Mouse (Mus musculus) hindbrain, embryonic 10.5 days (tissue): ENCODE data around the gene B230118H07Rik. TPM values are rescaled to one million over a fixed set of nuclear protein-coding genes. Genes with fewer than 3 reads are reported as not detected.
"Not testable (repeated sequence)": the region's sequence is repeated elsewhere in the genome, so short reads cannot be mapped to it uniquely, and the experiment has no call there.

Source experiments
- DNase-seq: peaks from one replicate; pipeline ENCODE4 v3.0.0-alpha.2; 2017; ENCODE audit warnings: low spot score
- H3K27ac ChIP-seq: fragments of 300-500 bp; sonication (generic); 2 replicates; pipeline ENCODE4 v1.5.1; 2016; ENCODE audit warnings: mild to moderate bottlenecking, moderate library complexity
- H3K27me3 ChIP-seq: fragments of 300-500 bp; sonication (generic); 2 replicates; pipeline ENCODE4 v1.6.1; 2016; ENCODE audit warnings: mild to moderate bottlenecking; ENCODE audit not compliant: poor library complexity, insufficient read depth, severe bottlenecking
- H3K36me3 ChIP-seq: fragments of 300-500 bp; sonication (generic); 2 replicates; pipeline ENCODE4 v1.6.1; 2016; ENCODE audit warnings: mild to moderate bottlenecking, moderate library complexity
- H3K4me1 ChIP-seq: fragments of 300-500 bp; sonication (generic); replicated peaks from 2 replicates; pipeline ENCODE4 v1.6.1; 2016; ENCODE audit warnings: mild to moderate bottlenecking
- H3K4me3 ChIP-seq: fragments of 300-500 bp; sonication (generic); 2 replicates; pipeline ENCODE4 v1.5.1; 2016; ENCODE audit warnings: mild to moderate bottlenecking, moderate library complexity
- H3K9me3 ChIP-seq: fragments of 300-500 bp; sonication (generic); 2 replicates; pipeline ENCODE4 v1.6.1; 2016; ENCODE audit warnings: mild to moderate bottlenecking, moderate library complexity
- WGBS: fragments of 180-500 bp; shearing (Covaris S2); methylation state at CpG from one replicate; pipeline ENCODE4 v1.1.7; 2016; 5-methylcytosine and 5-hydroxymethylcytosine counted together
- polyA plus RNA-seq: library from polyadenylated mRNA; unstranded; fragments of >200 nt; fragmentation: Nextera tagmentation; extraction: Ambion mirVana; gene quantifications from 2 replicates; pipeline ENCODE4 v1.2.1, GENCODE M21; 2016

B230118H07Rik gene
- polyA plus RNA-seq, 1 experiment from 2014 or later: 58.0 TPM

DNA sequence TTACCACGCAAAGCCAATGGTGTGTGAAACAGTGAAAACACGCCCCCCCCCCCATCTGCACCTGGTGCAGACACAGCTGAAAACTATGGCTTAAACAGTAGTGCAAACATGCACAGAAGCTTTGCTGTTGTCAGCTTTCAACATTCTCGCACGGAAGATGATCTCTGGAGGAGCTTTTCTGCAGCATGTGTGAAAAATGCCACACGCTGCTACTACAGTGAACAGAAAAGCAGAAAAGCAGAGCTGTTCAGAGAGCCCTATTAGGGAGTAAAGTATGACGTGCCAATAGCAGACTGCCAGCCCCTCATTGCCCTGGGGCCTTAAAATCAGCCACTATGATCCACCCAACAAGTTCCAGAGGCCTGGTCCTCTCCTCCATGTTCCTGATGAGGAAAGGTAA is 86.1 kb downstream of the B230118H07Rik start:
- WGBS: 80% methylated on average over 6 of the region's 6 CpGs
- Histone ChIP-seq H3K27ac (no peak overlapping the region), H3K4me3 (no peak overlapping the region), H3K27me3 (no peaks in the 10 kb centered on the region), H3K36me3 (no peaks in the 10 kb centered on the region), H3K9me3 (no peaks in the 10 kb centered on the region), H3K4me1 (no peaks in the 10 kb centered on the region)
- DNase-seq: no peak

DNA sequence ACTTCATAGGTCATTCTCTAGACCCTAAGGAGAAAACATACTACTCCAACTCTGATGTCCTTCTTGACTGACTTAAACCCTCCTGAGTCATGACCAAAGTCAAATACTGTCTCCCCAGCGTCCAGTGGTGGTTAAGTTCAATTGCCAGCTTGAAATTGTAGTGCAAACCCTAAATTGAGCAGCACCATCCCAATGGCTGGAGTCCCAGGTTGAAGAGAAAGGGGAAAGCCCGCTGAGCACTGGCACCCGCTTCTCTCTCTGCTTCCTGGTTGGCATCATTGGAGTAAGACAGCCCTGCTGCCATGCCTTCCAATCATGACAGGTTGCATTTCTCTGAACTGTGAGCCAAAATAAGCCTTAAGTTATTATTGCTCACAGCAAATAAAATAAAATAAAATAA is 89.9 kb downstream of the B230118H07Rik start:
- Histone ChIP-seq H3K4me1 (no peaks in the 10 kb centered on the region), H3K9me3 (no peaks in the 10 kb centered on the region), H3K27ac (no peak overlapping the region), H3K36me3 (no peaks in the 10 kb centered on the region), H3K4me3 (no peak overlapping the region), H3K27me3 (no peaks in the 10 kb centered on the region)
- DNase-seq: no peak
- 91% methylated on average over 3 of the region's 3 CpGs for WGBS

DNA sequence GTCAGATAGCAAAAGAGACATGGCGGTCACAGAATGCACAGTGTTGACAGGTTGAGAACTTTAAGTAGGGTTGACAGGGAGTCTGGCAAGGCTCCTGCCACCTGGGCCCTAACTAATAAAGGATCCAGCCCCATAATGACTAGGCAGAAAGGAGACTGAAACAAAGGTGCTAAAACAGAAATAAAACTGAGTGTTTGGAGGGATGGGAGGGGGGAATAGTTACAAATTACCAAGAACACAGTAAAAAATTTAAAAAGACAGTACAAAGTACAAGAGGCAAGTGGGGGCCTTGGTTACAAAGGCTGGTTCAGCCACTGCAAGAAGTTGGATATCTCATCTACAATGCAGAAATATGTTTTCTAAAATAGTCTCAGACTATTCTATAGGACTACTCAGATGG is 93.4 kb downstream of the B230118H07Rik start:
- 84% methylated on average over 1 of the region's 1 CpGs for WGBS
- no peak for DNase-seq
- Histone ChIP-seq H3K27ac (no peak overlapping the region), H3K4me3 (no peak overlapping the region), H3K9me3 (no peaks in the 10 kb centered on the region), H3K27me3 (no peaks in the 10 kb centered on the region), H3K36me3 (no peaks in the 10 kb centered on the region), H3K4me1 (no peaks in the 10 kb centered on the region)

DNA sequence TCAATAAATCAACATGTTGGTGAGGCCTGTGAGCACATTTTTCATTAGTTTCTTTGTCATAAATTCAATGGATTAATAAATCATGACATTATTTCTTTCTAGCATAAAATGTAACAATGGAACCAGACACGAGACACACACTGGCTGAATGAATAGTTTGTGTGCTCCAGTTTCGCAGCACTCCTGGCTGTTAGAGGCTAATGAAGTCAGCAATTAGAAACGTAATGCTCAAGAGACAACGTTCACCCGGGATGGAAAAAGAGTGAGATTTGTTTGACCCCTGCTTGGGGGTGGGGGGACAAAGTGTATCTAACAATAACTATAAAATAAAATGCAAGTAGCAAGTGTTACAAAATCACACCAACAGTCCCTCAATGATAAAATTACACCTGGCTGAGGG is 95.5 kb downstream of the B230118H07Rik start:
- H3K4me1 ChIP-seq: no peaks in the 10 kb centered on the region
- no peak overlapping the region for H3K27ac ChIP-seq
- DNase-seq: no peak
- no peaks in the 10 kb centered on the region for H3K27me3 ChIP-seq
- WGBS: 78% methylated on average over 5 of the region's 5 CpGs
- no peaks in the 10 kb centered on the region for H3K9me3 ChIP-seq
- no peak overlapping the region for H3K4me3 ChIP-seq
- no peaks in the 10 kb centered on the region for H3K36me3 ChIP-seq

DNA sequence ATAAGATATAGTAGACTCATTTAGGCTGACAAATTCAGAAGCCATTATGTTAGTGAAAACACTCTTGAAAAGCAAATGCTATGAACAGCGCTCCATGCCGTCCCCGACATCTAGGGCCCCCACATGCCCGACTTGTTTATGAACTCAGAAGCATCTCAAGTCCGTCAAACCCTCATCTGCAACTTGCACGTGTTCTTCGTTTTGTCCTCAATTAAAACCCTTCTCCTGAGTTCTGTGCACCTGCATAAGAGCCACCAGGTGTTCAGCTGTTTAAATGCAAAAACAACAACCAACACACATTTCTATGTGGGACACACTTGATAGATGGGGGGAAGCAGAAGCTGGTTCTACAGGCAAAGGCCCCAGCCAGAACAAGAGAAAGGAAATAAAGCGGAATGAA is 97.0 kb downstream of the B230118H07Rik start:
- Histone ChIP-seq H3K9me3 (no peaks in the 10 kb centered on the region), H3K36me3 (no peaks in the 10 kb centered on the region), H3K4me1 (no peaks in the 10 kb centered on the region), H3K4me3 (no peak overlapping the region), H3K27ac (no peak overlapping the region), H3K27me3 (no peaks in the 10 kb centered on the region)
- no peak for DNase-seq
- WGBS: 91% methylated on average over 8 of the region's 8 CpGs

DNA sequence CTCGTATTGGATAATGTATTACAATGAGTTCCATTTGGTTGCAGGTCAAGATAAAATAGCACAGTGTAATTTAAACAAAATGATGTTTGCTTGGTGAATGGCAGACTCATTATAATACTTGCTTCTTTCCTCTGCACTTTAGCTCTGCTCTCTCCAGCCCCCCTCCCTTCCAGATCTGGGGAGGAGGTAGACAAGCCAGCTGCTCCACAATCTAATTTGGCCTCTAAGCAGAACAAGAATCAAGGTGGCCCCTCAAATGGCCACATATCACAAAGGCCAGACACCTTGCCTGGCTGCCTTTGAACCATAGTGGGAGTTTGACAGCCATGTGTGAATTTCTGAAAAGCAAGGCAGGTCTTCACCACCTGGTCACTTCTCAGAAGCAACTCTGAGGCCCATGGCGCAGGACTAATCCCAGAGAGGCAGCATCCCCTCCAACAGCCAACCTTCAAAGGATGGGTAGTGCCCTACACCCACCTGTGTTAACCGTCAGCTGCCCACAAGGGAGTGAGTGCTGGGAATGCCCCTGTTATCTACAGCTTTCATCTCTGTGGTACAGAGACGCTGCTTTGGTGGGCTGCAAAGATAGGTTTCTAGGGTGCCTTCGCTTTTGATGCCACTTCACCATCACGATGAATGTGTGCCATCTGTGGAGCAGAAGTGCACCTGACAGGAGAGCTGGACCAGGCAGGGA is 98.2 kb downstream of the B230118H07Rik start:
- 84% methylated on average over 6 of the region's 6 CpGs for WGBS
- no peak overlapping the region for H3K4me3 ChIP-seq
- H3K27me3 ChIP-seq: no peaks in the 10 kb centered on the region
- no peak overlapping the region for H3K27ac ChIP-seq
- no peaks in the 10 kb centered on the region for H3K36me3 ChIP-seq
- DNase-seq: no peak
- no peaks in the 10 kb centered on the region for H3K4me1 ChIP-seq
- H3K9me3 ChIP-seq: no peaks in the 10 kb centered on the region

DNA sequence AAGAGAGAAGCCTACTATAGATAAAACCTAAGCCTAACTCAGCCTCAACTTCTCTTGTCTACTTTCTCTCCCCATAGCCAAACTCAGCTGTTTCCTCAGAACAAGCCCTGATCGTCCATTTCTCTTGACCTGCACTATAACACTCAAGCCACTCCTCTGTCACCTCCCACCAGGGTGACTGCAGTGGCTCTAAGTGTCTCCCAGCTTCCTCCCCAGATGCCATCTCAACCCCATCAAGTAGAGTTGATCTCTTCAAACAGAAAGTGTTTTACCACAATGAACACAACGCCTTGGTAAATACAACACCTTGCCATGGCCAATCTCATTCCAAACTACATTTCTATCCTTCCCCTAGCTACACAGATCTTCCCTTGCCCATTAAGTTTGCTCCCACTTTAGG is 99.2 kb downstream of the B230118H07Rik start:
- Histone ChIP-seq H3K27ac (no peak overlapping the region), H3K4me3 (no peak overlapping the region), H3K36me3 (no peaks in the 10 kb centered on the region), H3K27me3 (no peaks in the 10 kb centered on the region), H3K4me1 (no peaks in the 10 kb centered on the region), H3K9me3 (no peaks in the 10 kb centered on the region)
- WGBS: 79% methylated on average over 2 of the region's 2 CpGs
- DNase-seq: no peak

DNA sequence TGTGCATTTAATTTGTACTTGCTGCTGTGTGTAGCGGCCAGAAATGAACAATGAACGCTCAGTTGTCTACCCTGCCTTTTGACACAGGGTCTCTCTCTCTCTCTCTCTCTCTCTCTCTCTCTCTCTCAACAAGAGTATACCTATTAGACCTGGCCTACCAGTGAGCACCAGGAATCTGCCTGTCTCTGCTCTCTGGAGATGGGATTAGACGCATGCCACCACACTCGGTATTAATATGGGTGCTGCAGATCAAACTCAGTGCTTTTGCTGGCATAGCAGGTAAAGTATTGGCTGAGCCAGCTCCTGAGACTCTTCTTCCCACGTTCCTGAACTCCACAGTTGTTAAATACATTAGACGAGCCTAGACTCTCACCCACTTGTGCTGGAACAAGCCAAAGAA is 100.5 kb downstream of the B230118H07Rik start:
- Histone ChIP-seq H3K27ac (no peak overlapping the region), H3K4me1 (no peaks in the 10 kb centered on the region), H3K36me3 (no peaks in the 10 kb centered on the region), H3K27me3 (no peaks in the 10 kb centered on the region), H3K9me3 (no peaks in the 10 kb centered on the region), H3K4me3 (no peak overlapping the region)
- 79% methylated on average over 6 of the region's 6 CpGs for WGBS
- no peak for DNase-seq

DNA sequence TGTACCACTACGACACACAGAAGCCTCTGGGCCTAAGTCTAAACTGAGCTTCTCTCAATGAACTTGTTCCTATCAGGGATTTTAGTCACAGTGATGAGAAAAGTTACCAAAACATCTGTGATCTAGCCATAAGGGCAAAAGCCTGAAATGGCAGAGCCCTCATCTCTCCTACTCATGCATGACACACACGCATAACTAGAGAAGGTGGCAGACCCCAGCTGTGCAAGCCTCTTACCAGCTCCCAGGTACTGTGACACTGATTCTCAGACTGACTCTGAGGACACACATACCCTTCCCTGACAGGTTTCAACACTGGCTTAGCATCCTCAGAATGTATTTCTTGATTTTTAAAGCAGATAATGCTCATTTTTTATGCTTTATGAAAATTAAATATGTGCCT is 103.7 kb downstream of the B230118H07Rik start:
- Histone ChIP-seq H3K4me1 (no peaks in the 10 kb centered on the region), H3K4me3 (no peak overlapping the region), H3K9me3 (no peaks in the 10 kb centered on the region), H3K36me3 (no peaks in the 10 kb centered on the region), H3K27ac (no peak overlapping the region), H3K27me3 (no peaks in the 10 kb centered on the region)
- WGBS: 86% methylated on average over 2 of the region's 2 CpGs
- no peak for DNase-seq

DNA sequence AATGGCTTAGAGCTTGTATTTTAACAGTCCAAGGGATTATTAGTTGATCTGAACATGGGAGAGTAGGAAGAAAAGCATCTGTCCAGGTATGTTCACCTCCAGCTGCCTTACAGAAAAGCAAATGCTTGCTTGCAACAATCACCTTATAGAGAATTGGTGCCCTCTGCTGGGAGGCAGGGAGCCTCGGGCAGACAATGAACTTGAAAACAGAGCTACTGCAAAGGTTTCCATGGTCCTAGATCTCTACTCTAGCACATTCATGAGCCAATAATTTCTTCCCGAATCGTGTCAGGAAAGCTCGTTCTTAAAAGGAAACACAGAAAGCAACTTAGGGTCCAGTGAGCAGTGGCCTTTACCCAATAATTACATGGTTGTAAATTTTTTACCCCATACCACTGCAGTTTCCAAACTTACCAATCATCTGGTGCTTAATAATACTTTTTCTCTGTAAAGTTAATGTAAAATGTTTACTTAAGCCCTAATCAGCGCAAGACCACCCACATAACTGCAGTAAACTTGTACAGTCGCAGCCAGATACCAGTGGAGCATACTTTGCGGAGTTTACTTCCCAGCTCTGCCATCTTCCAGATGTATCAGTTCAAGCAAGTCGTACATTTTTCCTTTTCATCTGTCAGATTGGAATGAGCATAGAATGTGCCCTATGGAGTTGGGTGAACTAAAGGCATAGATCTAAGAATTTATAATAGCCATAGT is 105.5 kb downstream of the B230118H07Rik start:
- Histone ChIP-seq H3K27ac (no peak overlapping the region), H3K27me3 (no peaks in the 10 kb centered on the region), H3K4me1 (no peaks in the 10 kb centered on the region), H3K4me3 (no peak overlapping the region), H3K36me3 (no peaks in the 10 kb centered on the region), H3K9me3 (no peaks in the 10 kb centered on the region)
- 83% methylated on average over 8 of the region's 8 CpGs for WGBS
- no peak for DNase-seq

DNA sequence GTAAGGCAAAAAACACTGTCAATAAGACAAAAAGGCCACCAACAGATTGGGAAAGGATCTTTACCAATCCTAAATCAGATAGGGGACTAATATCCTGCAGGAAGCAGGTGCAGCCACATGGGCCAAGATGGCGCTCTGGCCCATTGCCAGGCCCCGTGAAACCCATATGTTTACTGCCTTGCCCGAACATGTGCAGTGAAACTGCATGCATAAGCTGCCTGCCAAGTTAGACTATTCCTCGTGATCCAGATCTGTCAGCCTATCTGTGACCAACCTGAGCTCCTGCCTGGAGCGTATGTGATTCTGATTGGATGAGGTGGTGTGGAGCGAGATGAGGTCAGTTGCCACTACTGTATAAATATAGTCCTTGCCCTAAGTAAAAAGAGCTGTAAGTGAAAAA is 112.4 kb downstream of the B230118H07Rik start:
- H3K27ac ChIP-seq, H3K4me1 ChIP-seq, H3K9me3 ChIP-seq, DNase-seq, H3K4me3 ChIP-seq, H3K36me3 ChIP-seq, H3K27me3 ChIP-seq: not testable (repeated sequence)
- WGBS: 92% methylated on average over 6 of the region's 6 CpGs

DNA sequence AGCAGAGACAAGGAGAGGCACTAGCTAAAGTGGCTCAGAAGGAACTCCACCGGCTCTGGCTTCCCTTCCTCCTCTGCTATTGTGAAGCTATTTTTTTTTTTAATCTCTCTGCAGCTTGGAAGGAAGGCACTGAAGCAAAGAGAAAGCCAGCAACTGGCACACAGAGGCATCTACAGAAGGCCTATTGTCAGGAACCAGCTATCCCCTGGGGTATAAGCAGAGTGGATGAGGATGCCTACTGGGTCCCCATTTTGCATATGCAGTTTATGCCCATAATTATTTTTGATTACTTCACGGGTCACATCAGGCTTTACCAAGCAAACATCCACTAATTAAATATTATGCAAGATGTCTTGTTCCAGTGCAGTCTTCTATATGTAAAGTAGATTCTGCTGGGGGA is 115.6 kb downstream of the B230118H07Rik start:
- no peaks in the 10 kb centered on the region for H3K9me3 ChIP-seq
- no peaks in the 10 kb centered on the region for H3K36me3 ChIP-seq
- no peaks in the 10 kb centered on the region for H3K27me3 ChIP-seq
- H3K4me3 ChIP-seq: no peak overlapping the region
- 42% methylated on average over 2 of the region's 2 CpGs for WGBS
- DNase-seq: no peak
- H3K27ac ChIP-seq: no peak overlapping the region
- peaks cover 5% of the 10 kb centered on the region; the same call in 1 of the 2 replicates for H3K4me1 ChIP-seq

DNA sequence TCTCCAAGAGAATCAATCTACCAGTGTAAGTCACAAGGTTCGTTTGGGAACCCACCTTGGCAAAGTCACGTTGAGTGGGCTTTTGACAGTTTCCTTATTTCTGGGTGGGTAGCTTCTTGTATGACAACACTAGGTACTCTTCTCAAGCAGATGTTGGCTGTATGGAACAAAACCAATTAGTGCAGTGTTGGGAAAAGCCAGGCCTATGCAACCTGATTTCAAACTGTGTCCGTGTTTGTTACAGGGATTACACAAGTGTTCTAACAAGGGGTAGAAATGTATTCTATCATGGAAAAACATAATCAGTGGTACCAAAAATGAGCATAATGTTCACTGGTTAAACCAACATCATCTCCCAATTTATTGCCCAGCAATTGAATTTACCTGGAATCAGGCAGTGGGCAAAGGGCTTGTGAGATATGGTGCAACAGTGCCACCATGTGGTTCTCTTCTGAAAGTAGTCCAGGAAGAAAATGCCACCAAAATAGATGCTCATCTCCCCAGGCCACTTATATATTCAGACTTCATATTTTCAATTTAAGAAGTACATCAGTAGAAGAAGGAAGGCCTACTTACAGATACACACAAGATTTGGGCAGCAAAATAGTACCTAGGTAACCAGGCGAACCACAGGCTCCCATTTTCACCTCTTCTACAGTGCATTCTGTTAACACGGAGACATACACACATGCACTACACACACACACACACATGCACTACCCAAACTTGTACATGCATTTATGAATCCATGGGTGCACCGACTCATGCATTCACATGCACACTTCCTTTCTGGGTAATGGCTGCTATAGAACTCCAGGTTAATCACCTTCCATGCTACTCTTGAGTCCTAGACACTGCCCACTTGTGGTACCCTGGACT is 123.6 kb downstream of the B230118H07Rik start:
- WGBS: 72% methylated on average over 6 of the region's 6 CpGs
- no peaks in the 10 kb centered on the region for H3K27me3 ChIP-seq
- H3K27ac ChIP-seq: no peak overlapping the region
- no peaks in the 10 kb centered on the region for H3K9me3 ChIP-seq
- DNase-seq: peak; percentile 35
- H3K4me3 ChIP-seq: no peak overlapping the region
- H3K4me1 ChIP-seq: no peaks in the 10 kb centered on the region
- no peaks in the 10 kb centered on the region for H3K36me3 ChIP-seq
